Mouse (Mus musculus) C2C12 (cell line): Measurements from ENCODE around the gene Snx29. TPM values are rescaled to one million over a fixed set of nuclear protein-coding genes. Genes with fewer than 3 reads are reported as not detected.

Source experiments
- H3K27me3 ChIP-seq: one replicate; pipeline ENCODE4 v1.6.1; 2011; ENCODE audit not compliant: control insufficient read depth, insufficient read depth, insufficient read length
- H3K36me3 ChIP-seq: one replicate; pipeline ENCODE4 v1.6.1; 2011; ENCODE audit not compliant: control insufficient read depth, insufficient read depth
- H3K4me3 ChIP-seq: one replicate; pipeline ENCODE4 v1.5.1; 2011; ENCODE audit warnings: mild to moderate bottlenecking, control low read depth; ENCODE audit not compliant: poor library complexity, insufficient read depth, severe bottlenecking
- H3K79me2 ChIP-seq: one replicate; pipeline ENCODE4 v1.6.1; 2011; ENCODE audit not compliant: control insufficient read depth, insufficient read depth
- H3K79me3 ChIP-seq: one replicate; pipeline ENCODE4 v1.6.1; 2011; ENCODE audit warnings: low read depth, control low read depth
- H3ac ChIP-seq: one replicate; pipeline ENCODE3; 2011; ENCODE audit warnings: low read depth; ENCODE audit not compliant: control insufficient read depth, insufficient read length
- CEBPB ChIP-seq: IDR thresholded peaks from one replicate; pipeline ENCODE4 v1.6.1; 2011; ENCODE audit warnings: low read depth, mild to moderate bottlenecking, control low read depth, moderate library complexity
- CTCF ChIP-seq: IDR thresholded peaks from one replicate; pipeline ENCODE4 v1.5.1; 2011; ENCODE audit not compliant: control insufficient read depth, insufficient read depth, insufficient read length
- FOSL1 ChIP-seq: IDR thresholded peaks from one replicate; pipeline ENCODE4 v1.8.0; 2011; ENCODE audit warnings: mild to moderate bottlenecking, low read length; ENCODE audit not compliant: poor library complexity, insufficient read depth, severe bottlenecking
- MAX ChIP-seq: IDR thresholded peaks from one replicate; pipeline ENCODE4 v1.6.1; 2011; ENCODE audit warnings: mild to moderate bottlenecking, control low read depth
- MYOD1 ChIP-seq: IDR thresholded peaks from one replicate; pipeline ENCODE4 v1.6.1; 2011; ENCODE audit warnings: low read depth; ENCODE audit not compliant: control insufficient read depth, insufficient read length
- MYOG ChIP-seq: IDR thresholded peaks from one replicate; pipeline ENCODE4 v1.6.1; 2011; ENCODE audit not compliant: control insufficient read depth, insufficient read length; ENCODE audit errors: extremely low read depth
- USF1 ChIP-seq: IDR thresholded peaks from one replicate; pipeline ENCODE4 v1.6.1; 2011; ENCODE audit warnings: low read depth, mild to moderate bottlenecking, control low read depth, moderate library complexity
- polyA plus RNA-seq: library from polyadenylated mRNA; unstranded; fragments of >200 nt; fragmentation: generic; extraction: Trizol; gene quantifications from one replicate; pipeline ENCODE4 v1.2.1, GENCODE M21; 2012; ENCODE audit warnings: missing spikeins

Snx29 gene
- polyA plus RNA-seq, 1 experiment: 0.62 TPM

GRCm38 (mm10) chr16:11629704-11630103, 307.0 kb downstream of the Snx29 start:
- Histone ChIP-seq H3K4me3 (no peak overlapping the region), H3K36me3 (no peaks in the 10 kb centered on the region)
- no peak for TF ChIP-seq CEBPB
- no peak for TF ChIP-seq MYOG
- TF ChIP-seq MAX: no peak
- TF ChIP-seq CTCF: no peak
- TF ChIP-seq USF1: no peak
- TF ChIP-seq FOSL1: no peak
- TF ChIP-seq MYOD1: no peak

GRCm38 (mm10) chr16:11630489-11630888, 307.8 kb downstream of the Snx29 start:
- TF ChIP-seq USF1: no peak
- no peak for TF ChIP-seq MYOD1
- TF ChIP-seq CEBPB: no peak
- TF ChIP-seq MYOG: no peak
- no peak for TF ChIP-seq MAX
- TF ChIP-seq FOSL1: no peak
- TF ChIP-seq CTCF: no peak
- Histone ChIP-seq H3ac (no peak overlapping the region), H3K36me3 (no peaks in the 10 kb centered on the region), H3K27me3 (no peaks in the 10 kb centered on the region), H3K79me3 (no peaks in the 10 kb centered on the region), H3K4me3 (no peak overlapping the region), H3K79me2 (no peaks in the 10 kb centered on the region)

More at GRCm38 (mm10) chr16:11629704-11630103, 307.0 kb downstream of the Snx29 start:
- Histone ChIP-seq H3K79me2 (no peaks in the 10 kb centered on the region), H3K27me3 (no peaks in the 10 kb centered on the region), H3K79me3 (no peaks in the 10 kb centered on the region), H3ac (no peak overlapping the region)

GRCm38 (mm10) chr16:11632205-11632747, 309.6 kb downstream of the Snx29 start:
- no peak overlapping the region for H3K4me3 ChIP-seq
- no peaks in the 10 kb centered on the region for H3K79me3 ChIP-seq
- no peaks in the 10 kb centered on the region for H3K27me3 ChIP-seq
- TF ChIP-seq MYOG (no peak), USF1 (no peak), FOSL1 (no peak), CTCF (no peak), MAX (no peak), MYOD1 (no peak), CEBPB (no peak)
- no peaks in the 10 kb centered on the region for H3K79me2 ChIP-seq
- no peaks in the 10 kb centered on the region for H3K36me3 ChIP-seq
- no peak overlapping the region for H3ac ChIP-seq

- no peak overlapping the region for H3ac ChIP-seq
- H3K4me3 ChIP-seq: no peak overlapping the region
- no peaks in the 10 kb centered on the region for H3K79me2 ChIP-seq
- no peak for TF ChIP-seq CEBPB
- H3K79me3 ChIP-seq: no peaks in the 10 kb centered on the region
- no peaks in the 10 kb centered on the region for H3K27me3 ChIP-seq
- H3K36me3 ChIP-seq: no peaks in the 10 kb centered on the region
Measured at GRCm38 (mm10) chr16:11636196-11636733, 313.6 kb downstream of the Snx29 start.

GRCm38 (mm10) chr16:11636902-11637301, 314.2 kb downstream of the Snx29 start:
- H3ac ChIP-seq: no peak overlapping the region
- H3K79me2 ChIP-seq: no peaks in the 10 kb centered on the region
- no peaks in the 10 kb centered on the region for H3K36me3 ChIP-seq
- no peaks in the 10 kb centered on the region for H3K79me3 ChIP-seq
- no peaks in the 10 kb centered on the region for H3K27me3 ChIP-seq
- TF ChIP-seq MYOG (no peak), CEBPB (no peak), MAX (no peak), MYOD1 (no peak), USF1 (no peak), FOSL1 (no peak), CTCF (no peak)
- no peak overlapping the region for H3K4me3 ChIP-seq

GRCm38 (mm10) chr16:11637794-11638193, 315.1 kb downstream of the Snx29 start:
- Histone ChIP-seq H3K4me3 (no peak overlapping the region), H3K36me3 (no peaks in the 10 kb centered on the region), H3K79me2 (no peaks in the 10 kb centered on the region), H3K27me3 (no peaks in the 10 kb centered on the region), H3K79me3 (no peaks in the 10 kb centered on the region), H3ac (no peak overlapping the region)
- TF ChIP-seq CEBPB: no peak
- no peak for TF ChIP-seq MAX
- no peak for TF ChIP-seq MYOG
- TF ChIP-seq USF1: no peak
- TF ChIP-seq MYOD1: no peak
- no peak for TF ChIP-seq FOSL1
- TF ChIP-seq CTCF: no peak
